In the genomic region with DNA sequence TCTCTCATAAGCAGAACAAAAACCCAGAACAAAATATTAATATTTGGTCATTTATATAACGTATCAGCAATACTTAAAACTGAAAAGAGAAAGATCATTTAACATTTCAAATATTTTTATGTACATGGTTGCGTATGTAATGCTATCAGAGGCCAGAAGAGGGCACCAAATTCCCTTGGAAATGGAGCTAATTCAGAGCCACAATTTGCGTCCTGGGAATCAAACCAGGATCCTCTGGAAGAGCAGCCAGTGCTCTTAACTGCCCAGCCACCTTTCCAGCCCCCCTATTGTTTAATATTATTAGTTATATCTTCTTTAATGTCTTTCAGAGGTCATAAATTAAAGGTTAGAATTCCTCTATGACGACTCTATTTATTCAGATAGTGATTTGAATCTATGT, we compare ENCODE assay signal across 9 mouse cellular contexts. TPM values are rescaled to one million over a fixed set of nuclear protein-coding genes. Genes with fewer than 3 reads are reported as not detected.
DNase-seq lines count a peak whose midpoint lies in the region; ATAC-seq and TF ChIP-seq lines count a peak whose summit lies in the region.
"Had no signal": no experiment of that assay in that cellular context is flagged by ENCODE, and none has a peak within 500 bp of the region (broad histone marks: within the 10 kb centered on the region; RNA-seq: fewer than 3 reads in every experiment).

No protein-coding gene starts in this region.

- peak; percentile 92 for TF ChIP-seq CTCF in E14TG2a.4 (conservative IDR thresholded peaks at IDR 0.05; ENCODE audit: low read length)
- peak; percentile 77 for TF ChIP-seq CTCF in lung, postnatal 0 days (IDR thresholded peaks at IDR 0.05)

- no peak overlapping the region for H3K9ac ChIP-seq in lung, postnatal 0 days (replicated peaks; ENCODE audit: low read depth)
- H3K9ac ChIP-seq: liver, embryonic 15.5 days had no signal

- no peaks in the 10 kb centered on the region for H3K9me3 ChIP-seq in E14TG2a.4 (ENCODE audit: low read length)
- H3K9me3 ChIP-seq in lung, postnatal 0 days (ENCODE audit: low read length): no peaks in the 10 kb centered on the region
- H3K9me3 ChIP-seq: liver, embryonic 15.5 days had no signal

- H3K4me2 ChIP-seq in lung, postnatal 0 days (replicated peaks; ENCODE audit: low read depth, low read length): no peak overlapping the region
- H3K4me2 ChIP-seq: liver, embryonic 15.5 days had no signal

- ATAC-seq in lung, postnatal 0 days: no peak

- H3K27ac ChIP-seq in lung, postnatal 0 days (ENCODE audit: low read length): no peak overlapping the region
- H3K27ac ChIP-seq: liver, embryonic 15.5 days had no signal

- H3K27me3 ChIP-seq in E14TG2a.4 (ENCODE audit: insufficient read depth, low read length): peaks cover 25% of the 10 kb centered on the region
- no peaks in the 10 kb centered on the region for H3K27me3 ChIP-seq in lung, postnatal 0 days (replicated peaks; ENCODE audit: insufficient read depth, low read length)

- H3K36me3 ChIP-seq in E14TG2a.4 (ENCODE audit: insufficient read depth, low read length): no peaks in the 10 kb centered on the region
- H3K36me3 ChIP-seq in lung, postnatal 0 days (ENCODE audit: insufficient read depth, low read length): no peaks in the 10 kb centered on the region
- H3K36me3 ChIP-seq: liver, embryonic 15.5 days had no signal

- TF ChIP-seq EP300 in lung, postnatal 0 days (IDR thresholded peaks at IDR 0.05): no peak

- WGBS in lung, postnatal 0 days: 42% methylated on average over 4 of the region's 4 CpGs

- 0 out of 2 replicates have a peak, but pooled peaks cover 2% of the 10 kb centered on the region for H3K4me1 ChIP-seq in E14TG2a.4 (replicated peaks; ENCODE audit: low read depth, low read length)
- H3K4me1 ChIP-seq in lung, postnatal 0 days (ENCODE audit: insufficient read depth, low read depth, low read length): no peaks in the 10 kb centered on the region
- H3K4me1 ChIP-seq: liver, embryonic 15.5 days had no signal

- H3K4me3 ChIP-seq in E14TG2a.4 (replicated peaks; ENCODE audit: low read length): no peak overlapping the region
- no peak overlapping the region for H3K4me3 ChIP-seq in lung, postnatal 0 days (ENCODE audit: low read depth, low read length)
- H3K4me3 ChIP-seq: liver, embryonic 15.5 days had no signal

- DNase-seq in adrenal gland, postnatal 14 days: peak; percentile 47
- no peak for DNase-seq in adrenal gland, postnatal 25 days
- peak; percentile 15 for DNase-seq in layer of hippocampus, adult 11-12 months (ENCODE audit: low spot score)
- no peak for DNase-seq in layer of hippocampus, adult 9-10 months (ENCODE audit: low spot score)
- DNase-seq in embryo, embryonic 10.5 days (ENCODE audit: low spot score): peak; percentile 80
- DNase-seq in lung, postnatal 0 days (ENCODE audit: low spot score): peak; percentile 57
- DNase-seq in spleen, adult 12 weeks (ENCODE audit: low spot score): no peak

RNA-seq across cellular contexts. Expression of gene Nsun7, which starts 3.7 kb away (rescaled TPM):
- total RNA-seq in adrenal gland, postnatal 14 days (2021): 0.48 and 1.2 TPM in 2 replicates
- total RNA-seq in adrenal gland, postnatal 25 days (2021): 0.29 and 0.70 TPM in 2 replicates
- 0.93 and 1.1 TPM in 2 replicates for polyA plus RNA-seq in lung, postnatal 0 days (2015; fragmentation: Nextera tagmentation; extraction: Ambion mirVana)
- polyA plus RNA-seq: liver, embryonic 15.5 days had no signal

Comparison
In these comparisons a context has a peak if more than half of its experiments do, and no peak if none do; other contexts are left out.
1. DNase-seq: peak in adrenal gland, postnatal 14 days (single experiment), layer of hippocampus, adult 11-12 months (single experiment), embryo, embryonic 10.5 days (single experiment) and lung, postnatal 0 days (single experiment); none in adrenal gland, postnatal 25 days (single experiment), layer of hippocampus, adult 9-10 months (single experiment) and spleen, adult 12 weeks (single experiment).